Mouse (Mus musculus): ENCODE data around the gene Clec10a. TPM values are rescaled to one million over a fixed set of nuclear protein-coding genes. Genes with fewer than 3 reads are reported as not detected.
A peak's percentile ranks its signal among the peaks of the same experiment; 100 is the strongest.

The Clec10a gene
- polyA plus RNA-seq, 1 experiment from 2014 or later: not detected

- Histone ChIP-seq H3K4me1 (peaks cover 29% of the 10 kb centered on the region), H3K36me3 (replicated peaks) (peaks cover 15% of the 10 kb centered on the region), H3K27ac (no peak overlapping the region), H3K4me3 (no peak overlapping the region), H3K9me3 (no peaks in the 10 kb centered on the region), H3K27me3 (ENCODE audit: poor library complexity, severe bottlenecking) (peaks cover 63% of the 10 kb centered on the region)
- WGBS: 15% methylated on average over 9 of the region's 9 CpGs
- DNase-seq (ENCODE audit: extremely low spot score, low spot score): no peak
Observed at GRCm38 (mm10) chr11:70212896-70213295, 56.9 kb downstream of the Clec10a start.

GRCm38 (mm10) chr11:70213736-70214135 lies 57.7 kb downstream of the Clec10a start:
- whole genome bisulfite sequencing: 6% methylated on average over 26 of the region's 26 CpGs
- peaks cover 71% of the 10 kb centered on the region for H3K27me3 ChIP-seq (ENCODE audit: poor library complexity, severe bottlenecking)
- DNase-seq (ENCODE audit: extremely low spot score, low spot score): no peak
- H3K27ac ChIP-seq: no peak overlapping the region
- H3K36me3 ChIP-seq (replicated peaks): peaks cover 23% of the 10 kb centered on the region
- H3K4me3 ChIP-seq: peak overlapping the region; percentile 52
- no peaks in the 10 kb centered on the region for H3K9me3 ChIP-seq
- H3K4me1 ChIP-seq: peaks cover 33% of the 10 kb centered on the region

- Histone ChIP-seq H3K27me3 (ENCODE audit: poor library complexity, severe bottlenecking) (peaks cover 77% of the 10 kb centered on the region), H3K27ac (0 out of 2 replicates have a peak overlapping the region, but pooled peaks have one; percentile 48), H3K9me3 (no peaks in the 10 kb centered on the region), H3K4me3 (peak overlapping the region; percentile 52), H3K4me1 (peaks cover 39% of the 10 kb centered on the region), H3K36me3 (replicated peaks) (peaks cover 23% of the 10 kb centered on the region)
- WGBS: 1% methylated on average over 46 of the region's 46 CpGs
- DNase-seq (ENCODE audit: extremely low spot score, low spot score): no peak
Observed at GRCm38 (mm10) chr11:70214191-70214855, 58.3 kb downstream of the Clec10a start.

- H3K4me3 ChIP-seq: peak overlapping the region; percentile 52
- peaks cover 44% of the 10 kb centered on the region for H3K4me1 ChIP-seq
- H3K27me3 ChIP-seq (ENCODE audit: poor library complexity, severe bottlenecking): peaks cover 82% of the 10 kb centered on the region
- no peak overlapping the region for H3K27ac ChIP-seq
- peaks cover 23% of the 10 kb centered on the region for H3K36me3 ChIP-seq (replicated peaks)
- DNase-seq (ENCODE audit: extremely low spot score, low spot score): no peak
- 3% methylated on average over 18 of the region's 18 CpGs for WGBS
- H3K9me3 ChIP-seq: no peaks in the 10 kb centered on the region
Observed at GRCm38 (mm10) chr11:70214856-70215209, 58.8 kb downstream of the Clec10a start.

- peaks cover 49% of the 10 kb centered on the region for H3K4me1 ChIP-seq
- peaks cover 86% of the 10 kb centered on the region for H3K27me3 ChIP-seq (ENCODE audit: poor library complexity, severe bottlenecking)
- peak overlapping the region; percentile 52 for H3K4me3 ChIP-seq
- 10% methylated on average over 22 of the region's 22 CpGs for WGBS
- peaks cover 23% of the 10 kb centered on the region for H3K36me3 ChIP-seq (replicated peaks)
- no peaks in the 10 kb centered on the region for H3K9me3 ChIP-seq
- no peak overlapping the region for H3K27ac ChIP-seq
- DNase-seq (ENCODE audit: extremely low spot score, low spot score): no peak
Observed at GRCm38 (mm10) chr11:70215301-70215700, 59.3 kb downstream of the Clec10a start.

- WGBS: 53% methylated on average over 3 of the region's 3 CpGs
Observed at GRCm38 (mm10) chr11:70216103-70216502, 60.1 kb downstream of the Clec10a start.

GRCm38 (mm10) chr11:70218039-70218438 lies 62.0 kb downstream of the Clec10a start:
- no peak overlapping the region for H3K4me3 ChIP-seq
- peaks cover 23% of the 10 kb centered on the region for H3K36me3 ChIP-seq (replicated peaks)
- no peak overlapping the region for H3K27ac ChIP-seq
- H3K4me1 ChIP-seq: peaks cover 71% of the 10 kb centered on the region
- WGBS: 92% methylated on average over 4 of the region's 4 CpGs
- no peak for DNase-seq (ENCODE audit: extremely low spot score, low spot score)
- H3K27me3 ChIP-seq (ENCODE audit: poor library complexity, severe bottlenecking): peaks cover 81% of the 10 kb centered on the region
- H3K9me3 ChIP-seq: no peaks in the 10 kb centered on the region

More at GRCm38 (mm10) chr11:70216103-70216502, 60.1 kb downstream of the Clec10a start:
- H3K27ac ChIP-seq: no peak overlapping the region
- H3K4me3 ChIP-seq: no peak overlapping the region
- H3K36me3 ChIP-seq (replicated peaks): peaks cover 23% of the 10 kb centered on the region
- no peak for DNase-seq (ENCODE audit: extremely low spot score, low spot score)
- H3K27me3 ChIP-seq (ENCODE audit: poor library complexity, severe bottlenecking): peaks cover 86% of the 10 kb centered on the region
- no peaks in the 10 kb centered on the region for H3K9me3 ChIP-seq
- peaks cover 57% of the 10 kb centered on the region for H3K4me1 ChIP-seq

- peak overlapping the region; percentile 65 for H3K4me3 ChIP-seq
Observed at GRCm38 (mm10) chr11:70218741-70219470, 62.9 kb downstream of the Clec10a start.

GRCm38 (mm10) chr11:70219873-70220272 lies 63.9 kb downstream of the Clec10a start:
- peak overlapping the region; percentile 90 for H3K27ac ChIP-seq
- peaks cover 53% of the 10 kb centered on the region for H3K4me1 ChIP-seq
- H3K36me3 ChIP-seq (replicated peaks): peaks cover 23% of the 10 kb centered on the region
- WGBS: 58% methylated on average over 7 of the region's 7 CpGs
- DNase-seq (ENCODE audit: extremely low spot score, low spot score): no peak
- no peaks in the 10 kb centered on the region for H3K9me3 ChIP-seq
- H3K27me3 ChIP-seq (ENCODE audit: poor library complexity, severe bottlenecking): peaks cover 79% of the 10 kb centered on the region
- peak overlapping the region; percentile 65 for H3K4me3 ChIP-seq

More at GRCm38 (mm10) chr11:70218741-70219470, 62.9 kb downstream of the Clec10a start:
- Histone ChIP-seq H3K4me1 (peaks cover 63% of the 10 kb centered on the region), H3K9me3 (no peaks in the 10 kb centered on the region), H3K36me3 (replicated peaks) (peaks cover 23% of the 10 kb centered on the region), H3K27me3 (ENCODE audit: poor library complexity, severe bottlenecking) (peaks cover 79% of the 10 kb centered on the region), H3K27ac (no peak overlapping the region)
- WGBS: 87% methylated on average over 15 of the region's 15 CpGs
- DNase-seq (ENCODE audit: extremely low spot score, low spot score): no peak

GRCm38 (mm10) chr11:70220323-70220722 lies 64.3 kb downstream of the Clec10a start:
- H3K27me3 ChIP-seq (ENCODE audit: poor library complexity, severe bottlenecking): peaks cover 79% of the 10 kb centered on the region
- DNase-seq (ENCODE audit: extremely low spot score, low spot score): no peak
- H3K36me3 ChIP-seq (replicated peaks): peaks cover 23% of the 10 kb centered on the region
- WGBS: under 1% methylated on average over 24 of the region's 24 CpGs
- no peaks in the 10 kb centered on the region for H3K9me3 ChIP-seq
- H3K4me1 ChIP-seq: peaks cover 49% of the 10 kb centered on the region
- H3K4me3 ChIP-seq: peak overlapping the region; percentile 65
- H3K27ac ChIP-seq: peak overlapping the region; percentile 90

Other genes with a start within 250 kb of the Clec10a start
- gene Gps2, start 242.3 kb upstream of the Clec10a start, polyA plus RNA-seq (2016; fragmentation: Nextera tagmentation; extraction: Ambion mirVana): 92.4 and 97.3 TPM in 2 replicates
- 2,970 and 2,997 TPM in 2 replicates for gene Eif5a, start 234.2 kb upstream of the Clec10a start, polyA plus RNA-seq (2016; fragmentation: Nextera tagmentation; extraction: Ambion mirVana)
- gene Ybx2, start 220.4 kb upstream of the Clec10a start, polyA plus RNA-seq (2016; fragmentation: Nextera tagmentation; extraction: Ambion mirVana): 5.7 and 6.4 TPM in 2 replicates
- 14.2 and 15.7 TPM in 2 replicates for gene Slc2a4, start 208.0 kb upstream of the Clec10a start, polyA plus RNA-seq (2016; fragmentation: Nextera tagmentation; extraction: Ambion mirVana)
- 19.7 and 21.9 TPM in 2 replicates for gene Cldn7, start 191.4 kb upstream of the Clec10a start, polyA plus RNA-seq (2016; fragmentation: Nextera tagmentation; extraction: Ambion mirVana)
- gene Ctdnep1, start 175.0 kb upstream of the Clec10a start, polyA plus RNA-seq (2016; fragmentation: Nextera tagmentation; extraction: Ambion mirVana): 21.5 and 23.4 TPM in 2 replicates
- 159 TPM in 2 replicates for gene Elp5, start 173.7 kb upstream of the Clec10a start, polyA plus RNA-seq (2016; fragmentation: Nextera tagmentation; extraction: Ambion mirVana)
- 318 and 331 TPM in 2 replicates for gene Gabarap, start 165.1 kb upstream of the Clec10a start, polyA plus RNA-seq (2016; fragmentation: Nextera tagmentation; extraction: Ambion mirVana)
- gene Phf23, start 160.4 kb upstream of the Clec10a start, polyA plus RNA-seq (2016; fragmentation: Nextera tagmentation; extraction: Ambion mirVana): 94.5 and 96.2 TPM in 2 replicates
- 44.3 and 51.6 TPM in 2 replicates for gene Dvl2, start 155.6 kb upstream of the Clec10a start, polyA plus RNA-seq (2016; fragmentation: Nextera tagmentation; extraction: Ambion mirVana)
- gene Acadvl, start 140.8 kb upstream of the Clec10a start, polyA plus RNA-seq (2016; fragmentation: Nextera tagmentation; extraction: Ambion mirVana): 41.0 and 44.1 TPM in 2 replicates
- 13.8 and 15.5 TPM in 2 replicates for gene Dlg4, start 139.3 kb upstream of the Clec10a start, polyA plus RNA-seq (2016; fragmentation: Nextera tagmentation; extraction: Ambion mirVana)
- 0.71 and 1.2 TPM in 2 replicates for gene Asgr1, start 102.1 kb upstream of the Clec10a start, polyA plus RNA-seq (2016; fragmentation: Nextera tagmentation; extraction: Ambion mirVana)
- not detected in 2 replicates for gene Asgr2, start 63.6 kb upstream of the Clec10a start, polyA plus RNA-seq (2016; fragmentation: Nextera tagmentation; extraction: Ambion mirVana)
- not detected in 2 replicates for gene Mgl2, start 25.9 kb upstream of the Clec10a start, polyA plus RNA-seq (2016; fragmentation: Nextera tagmentation; extraction: Ambion mirVana)
- 0.79 and 1.2 TPM in 2 replicates for gene Slc16a11, start 56.6 kb downstream of the Clec10a start, polyA plus RNA-seq (2016; fragmentation: Nextera tagmentation; extraction: Ambion mirVana)
- gene Slc16a13, start 64.9 kb downstream of the Clec10a start, polyA plus RNA-seq (2016; fragmentation: Nextera tagmentation; extraction: Ambion mirVana): 14.6 and 16.1 TPM in 2 replicates
- gene Bcl6b, start 73.6 kb downstream of the Clec10a start, polyA plus RNA-seq (2016; fragmentation: Nextera tagmentation; extraction: Ambion mirVana): 4.5 and 4.7 TPM in 2 replicates
- 227 TPM in 2 replicates for gene 0610010K14Rik, start 81.7 kb downstream of the Clec10a start, polyA plus RNA-seq (2016; fragmentation: Nextera tagmentation; extraction: Ambion mirVana)
- 7.9 and 10.1 TPM in 2 replicates for gene Gm21988, start 83.6 kb downstream of the Clec10a start, polyA plus RNA-seq (2016; fragmentation: Nextera tagmentation; extraction: Ambion mirVana)
- 83.9 and 92.7 TPM in 2 replicates for gene Rnasek, start 83.6 kb downstream of the Clec10a start, polyA plus RNA-seq (2016; fragmentation: Nextera tagmentation; extraction: Ambion mirVana)
- 2.5 and 2.7 TPM in 2 replicates for gene Alox12, start 99.2 kb downstream of the Clec10a start, polyA plus RNA-seq (2016; fragmentation: Nextera tagmentation; extraction: Ambion mirVana)
- not detected in 2 replicates for gene Alox12e, start 166.4 kb downstream of the Clec10a start, polyA plus RNA-seq (2016; fragmentation: Nextera tagmentation; extraction: Ambion mirVana)
- gene Alox15, start 195.8 kb downstream of the Clec10a start, polyA plus RNA-seq (2016; fragmentation: Nextera tagmentation; extraction: Ambion mirVana): 0.10 and 0.29 TPM in 2 replicates

All from forebrain, embryonic 10.5 days (tissue).